Mouse (Mus musculus) heart, embryonic 14.5 days (tissue): ENCODE measurements at regions not wholly inside any gene's neighbourhood (a gene's known extent, or its start where the extent isn't known, plus 50 kb on each side); places are given as distances from the start of the nearest gene placed in this dataset.

Experiments used
- ATAC-seq: fragments of 200-750 bp; cut with Nextera tagmentation; 2 replicates; pipeline ENCODE4 v1.8.0; 2017; ENCODE audit warnings: low read depth, moderate TSS enrichment; ENCODE audit not compliant: insufficient number of reproducible peaks, insufficient read depth, low FRiP score
- H3K27ac ChIP-seq, 2 experiments: fragments of 200-500 bp in 1 of 2; fragments of 300-500 bp in 1 of 2; sonication (generic) in 1 of 2; replicated peaks in 1 of 2; 2 replicates each; pipeline ENCODE4 v1.5.1; 2012 to 2014; ENCODE audit warnings: low read depth in 2 of 2, low read length in 2 of 2, control low read depth in 1 of 2, mild to moderate bottlenecking in 1 of 2, mixed read lengths in 1 of 2; ENCODE audit not compliant: control insufficient read depth in 1 of 2, insufficient read depth in 1 of 2
- H3K27me3 ChIP-seq: fragments of 300-500 bp; sonication (generic); 2 replicates; pipeline ENCODE4 v1.6.1; 2014; ENCODE audit warnings: mild to moderate bottlenecking, low read length, control low read depth; ENCODE audit not compliant: control insufficient read depth, insufficient read depth
- H3K36me3 ChIP-seq: fragments of 300-500 bp; sonication (generic); 2 replicates; pipeline ENCODE4 v1.6.1; 2014; ENCODE audit warnings: mild to moderate bottlenecking, control low read depth, low read length, mixed read lengths; ENCODE audit not compliant: control insufficient read depth, insufficient read depth
- H3K4me1 ChIP-seq, 2 experiments: fragments of 200-500 bp in 1 of 2; fragments of 300-500 bp in 1 of 2; sonication (generic) in 1 of 2; 2 replicates each; pipeline ENCODE4 v1.6.1; 2012 to 2014; ENCODE audit warnings: low read length in 2 of 2, control low read depth in 1 of 2, mixed read lengths in 1 of 2; ENCODE audit not compliant: control insufficient read depth in 2 of 2, insufficient read depth in 2 of 2
- H3K4me2 ChIP-seq: fragments of 300-500 bp; sonication (generic); 2 replicates; pipeline ENCODE4 v1.6.1; 2014; ENCODE audit warnings: mild to moderate bottlenecking, low read length
- H3K4me3 ChIP-seq, 2 experiments: fragments of 200-500 bp in 1 of 2; fragments of 300-500 bp in 1 of 2; sonication (generic) in 1 of 2; 2 replicates each; pipeline ENCODE4 v1.5.1; 2012 to 2014; ENCODE audit warnings: low read length in 2 of 2, mild to moderate bottlenecking in 2 of 2, control low read depth in 1 of 2, low read depth in 1 of 2, moderate library complexity in 1 of 2; ENCODE audit not compliant: control insufficient read depth in 1 of 2, insufficient read depth in 1 of 2
- H3K9ac ChIP-seq: fragments of 300-500 bp; sonication (generic); 2 replicates; pipeline ENCODE4 v1.6.1; 2014; ENCODE audit warnings: mild to moderate bottlenecking, low read length
- H3K9me3 ChIP-seq: fragments of 300-500 bp; sonication (generic); 2 replicates; pipeline ENCODE4 v1.6.1; 2016; ENCODE audit warnings: low read length, control low read depth; ENCODE audit not compliant: control insufficient read depth
- WGBS: fragments of 180-500 bp; shearing (Covaris S2); extraction: QIAGEN DNeasy Blood & Tissue Kit; methylation state at CpG from one replicate; pipeline ENCODE4 v1.1.7; 2014; 5-methylcytosine and 5-hydroxymethylcytosine counted together

GRCm38 (mm10) chr6:94336168-94336567 is 52.5 kb upstream of the Magi1 start:
- 81% methylated on average over 6 of the region's 6 CpGs for WGBS
- no peak overlapping the region for H3K4me2 ChIP-seq
- H3K27ac ChIP-seq: no peak overlapping the region
- H3K4me3 ChIP-seq: no peak overlapping the region
- ATAC-seq: no peak
- no peaks in the 10 kb centered on the region for H3K27me3 ChIP-seq
- no peaks in the 10 kb centered on the region for H3K9me3 ChIP-seq
- no peak overlapping the region for H3K9ac ChIP-seq
- H3K4me1 ChIP-seq: peaks cover 0 to 2% of the 10 kb centered on the region in 2 experiments; a peak in 1 of 4 replicates
- no peaks in the 10 kb centered on the region for H3K36me3 ChIP-seq
